Mouse (Mus musculus) megakaryocyte, adult 5-6 weeks (primary cell): Measurements from ENCODE around the gene Chad. TPM values are rescaled to one million over a fixed set of nuclear protein-coding genes. Genes with fewer than 3 reads are reported as not detected.

Source experiments
- ATAC-seq: 2 replicates; pipeline ENCODE4 v1.8.0; 2016; ENCODE audit warnings: mild to moderate bottlenecking, inconsistent platforms; ENCODE audit not compliant: poor library complexity, severe bottlenecking
- total RNA-seq, 2 experiments: library from RNA; stranded (forward) in 1 of 2; stranded (reverse) in 1 of 2; fragments of 153-499, 151-499 nt in 1 of 2; fragments of 221-1000, 200-1000 nt in 1 of 2; gene quantifications; 2 replicates each; pipeline versions ENCODE4 v1.2.3 to v1.2.4; 2015 to 2017

The Chad gene
- total RNA-seq, 2 experiments from 2014 or later = not detected

- peak; percentile 31; the same call in 1 of the 2 replicates for ATAC-seq
Observed at GRCm38 (mm10) chr11:94563821-94564220, 1.0 kb upstream of the Chad start.

DNA sequence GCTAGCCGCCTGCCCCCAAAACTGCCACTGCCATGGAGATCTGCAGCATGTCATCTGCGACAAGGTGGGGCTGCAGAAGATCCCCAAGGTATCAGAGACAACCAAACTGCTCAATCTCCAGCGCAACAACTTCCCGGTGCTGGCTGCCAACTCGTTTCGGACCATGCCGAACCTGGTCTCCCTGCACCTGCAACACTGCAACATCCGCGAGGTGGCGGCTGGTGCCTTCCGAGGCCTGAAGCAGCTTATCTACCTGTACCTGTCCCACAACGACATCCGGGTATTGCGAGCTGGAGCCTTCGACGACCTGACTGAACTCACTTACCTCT is 268 bp downstream of the Chad start:
- no peak for ATAC-seq

DNA sequence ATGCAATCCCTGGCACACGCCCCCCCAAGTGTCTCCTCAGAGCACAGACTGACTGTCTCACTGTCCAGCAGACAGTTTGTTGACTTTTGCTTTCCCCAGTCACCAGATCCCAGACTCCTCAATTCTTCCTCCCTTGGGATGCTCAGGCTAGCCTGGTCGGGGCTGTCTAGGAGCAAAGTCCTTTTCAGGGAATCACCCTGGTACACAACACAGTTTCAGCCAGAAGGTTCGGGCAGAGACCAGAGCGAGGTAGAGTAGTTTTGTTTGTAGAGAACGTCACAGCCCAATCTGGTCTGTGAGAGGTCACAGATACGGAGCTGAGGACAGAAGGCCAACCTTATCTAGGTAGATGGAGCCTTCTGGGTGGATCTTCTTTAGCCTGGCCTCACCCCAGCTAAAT is 1.7 kb downstream of the Chad start:
- ATAC-seq = no peak

DNA sequence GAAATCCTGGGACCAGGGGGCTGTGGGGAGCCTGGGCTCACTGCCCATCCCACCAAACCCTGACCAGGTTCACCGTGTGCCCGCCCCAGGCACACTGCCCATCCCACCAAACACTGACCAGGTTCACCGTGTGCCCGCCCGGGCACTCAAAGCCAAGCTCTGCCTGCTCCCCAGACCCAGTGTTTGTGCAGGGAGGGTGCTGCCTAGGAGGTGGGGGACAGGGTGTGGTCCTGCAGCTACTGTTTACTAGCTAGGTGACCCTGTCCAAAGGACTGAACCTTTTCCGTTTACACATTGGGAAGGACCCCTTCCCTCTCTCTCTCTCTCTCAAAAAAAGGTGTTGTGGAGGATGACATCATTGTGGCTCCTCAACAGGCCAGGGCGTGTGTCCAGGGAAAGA is 2.5 kb downstream of the Chad start:
- no peak for ATAC-seq

DNA sequence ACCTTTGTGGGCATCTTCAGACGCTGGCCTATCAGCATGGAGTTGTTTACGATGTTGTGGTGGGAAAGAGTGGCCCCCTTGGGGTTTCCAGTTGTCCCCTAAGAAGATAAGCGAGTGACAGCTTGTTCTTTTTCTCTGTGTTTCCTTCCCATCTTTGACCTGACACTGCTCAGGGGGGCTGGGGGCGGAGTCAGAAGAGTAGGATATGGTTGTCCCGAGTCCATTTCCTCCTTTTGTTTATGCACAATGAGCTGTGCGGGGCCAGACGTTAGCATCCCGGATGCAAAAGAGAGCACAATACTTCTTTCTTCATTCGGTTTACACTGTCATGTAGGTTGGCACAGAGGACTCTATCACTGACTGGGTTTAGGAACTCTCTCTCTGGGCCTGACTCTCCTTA is 5.8 kb downstream of the Chad start:
- ATAC-seq = no peak

GRCm38 (mm10) chr11:94571850-94572249 is 7.0 kb downstream of the Chad start:
- no peak for ATAC-seq

GRCm38 (mm10) chr11:94574560-94574959 is 9.7 kb downstream of the Chad start:
- no peak for ATAC-seq

DNA sequence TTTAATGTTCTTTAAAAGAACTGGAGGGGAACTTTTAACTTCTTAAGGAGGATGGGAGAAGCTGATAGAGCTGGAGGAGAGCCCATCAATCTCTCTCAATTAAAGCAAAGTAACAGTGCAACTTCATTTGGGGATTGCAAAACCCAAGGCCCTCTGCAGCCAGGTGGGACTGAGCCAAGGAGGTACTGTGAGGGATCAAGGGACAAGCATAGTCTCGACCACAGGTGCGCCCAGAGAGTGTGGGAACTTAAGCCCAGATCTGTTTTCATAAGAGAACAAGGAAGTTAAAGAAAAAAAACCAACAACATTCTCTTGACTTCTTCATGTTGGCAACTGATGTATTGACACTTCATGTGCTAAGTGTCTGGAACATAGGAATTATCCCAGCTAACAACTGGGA is 10.2 kb downstream of the Chad start:
- ATAC-seq = no peak

GRCm38 (mm10) chr11:94576361-94576760 is 11.5 kb downstream of the Chad start:
- no peak for ATAC-seq

DNA sequence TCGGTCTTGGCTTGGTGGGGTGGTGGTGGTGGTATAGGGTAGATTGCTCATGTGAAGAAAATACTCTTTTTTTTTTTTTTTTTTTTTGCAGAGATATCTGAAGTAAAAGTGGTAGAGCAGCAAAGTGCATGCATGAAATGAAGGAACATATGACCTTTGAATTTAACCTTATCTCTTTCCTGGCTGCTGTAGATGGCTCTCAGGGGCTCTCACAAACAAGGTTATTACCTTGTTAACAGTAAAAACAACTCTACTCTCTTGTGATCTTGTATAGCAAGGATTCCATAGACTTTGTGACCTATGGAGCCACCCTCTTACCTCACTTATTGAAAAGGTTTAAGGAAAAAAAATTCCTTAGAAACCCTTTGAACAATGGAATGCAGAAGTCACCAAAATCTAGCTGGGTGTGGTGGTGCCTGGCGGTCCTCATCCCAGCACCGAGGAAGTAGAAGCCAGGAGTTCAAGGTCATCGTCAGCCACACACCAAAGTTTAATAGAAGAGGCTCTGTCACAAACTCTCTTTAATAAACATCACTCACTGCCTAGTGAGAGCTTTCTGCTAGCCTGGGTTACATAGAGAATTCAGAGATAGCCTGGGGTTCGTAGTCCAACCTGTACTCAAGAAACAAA is 15.4 kb downstream of the Chad start:
- no peak for ATAC-seq

DNA sequence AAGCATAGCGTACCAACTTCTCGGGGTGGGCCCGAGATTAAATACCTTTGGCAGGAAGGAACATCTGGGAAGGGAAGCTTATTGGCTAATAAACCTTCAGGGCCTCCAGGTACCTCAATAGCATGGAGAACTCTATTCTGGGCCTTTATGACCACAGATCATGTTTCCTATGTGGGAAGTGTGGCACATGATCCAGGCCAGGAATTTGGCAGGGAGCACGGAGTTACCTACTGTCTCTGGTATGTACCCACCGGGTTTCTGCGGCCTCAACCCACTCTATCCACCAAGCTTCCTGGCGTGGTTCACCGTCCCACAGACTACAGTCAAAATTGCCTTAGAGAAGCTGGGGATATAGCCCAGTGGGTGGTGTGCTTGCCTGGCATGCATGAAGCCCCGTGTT is 20.2 kb downstream of the Chad start:
- no peak for ATAC-seq

GRCm38 (mm10) chr11:94587511-94587910 is 22.7 kb downstream of the Chad start:
- no peak for ATAC-seq

DNA sequence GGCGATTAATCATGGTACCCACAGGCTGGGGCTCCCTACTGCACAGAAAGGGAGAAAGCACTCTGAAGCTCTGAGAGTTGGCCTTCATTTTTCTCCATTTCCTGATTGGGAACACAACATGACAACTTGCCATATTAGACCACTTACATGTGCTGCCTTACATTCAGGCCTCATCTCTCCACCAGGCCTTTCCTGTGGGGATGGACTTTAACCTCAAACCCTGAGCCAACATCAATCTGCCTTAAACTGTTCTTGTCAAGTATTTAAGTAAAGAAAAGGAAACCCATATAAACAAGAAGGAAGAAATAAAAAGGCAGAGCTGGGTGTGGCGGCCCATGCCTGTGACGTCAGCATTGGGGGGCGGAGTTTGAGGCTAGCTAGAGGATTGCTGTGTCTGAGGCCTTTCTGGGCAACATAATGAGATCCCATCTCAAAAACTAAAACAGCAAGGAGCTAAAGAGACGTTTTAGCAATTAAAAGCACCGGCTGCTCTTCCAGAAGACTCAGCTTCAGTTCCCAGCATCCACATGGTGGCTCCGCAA is 31.5 kb downstream of the Chad start:
- peak; percentile 68; the same call in 1 of the 2 replicates for ATAC-seq

GRCm38 (mm10) chr11:94597319-94597718 is 32.5 kb downstream of the Chad start:
- no peak for ATAC-seq

DNA sequence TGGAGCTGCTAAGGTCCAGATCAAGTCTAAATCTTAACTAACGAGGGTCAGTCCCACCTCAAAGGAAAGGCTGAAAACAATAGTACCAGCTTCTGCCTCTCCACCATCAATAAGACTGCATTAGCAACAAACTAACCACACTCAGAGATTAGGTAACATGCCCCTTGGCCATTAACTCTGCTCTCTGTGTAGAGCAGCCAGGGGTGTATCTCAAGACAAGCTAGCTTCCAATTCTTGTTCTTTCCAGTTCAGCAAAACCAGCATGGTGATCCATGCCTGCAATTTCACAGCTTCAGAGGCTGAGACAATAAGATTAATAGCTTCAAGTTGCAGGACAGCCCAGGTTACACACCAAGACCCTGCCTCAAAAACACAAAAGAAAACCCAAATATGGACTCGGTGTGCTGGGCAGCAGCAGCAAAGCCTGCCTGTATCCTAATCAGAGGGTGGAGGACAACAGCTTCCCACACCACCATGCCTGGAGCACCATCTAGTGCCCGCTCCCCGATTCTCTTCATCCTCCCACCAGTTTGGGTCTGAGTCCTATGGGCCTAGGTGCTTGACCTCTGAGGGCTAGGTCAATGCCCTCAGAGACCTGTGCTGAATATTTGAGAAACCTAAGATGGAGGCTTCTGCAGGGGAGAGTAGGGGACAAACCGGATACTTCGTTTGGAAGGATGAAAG is 33.7 kb downstream of the Chad start:
- no peak for ATAC-seq

- no peak for ATAC-seq
Observed at GRCm38 (mm10) chr11:94600447-94600846, 35.6 kb downstream of the Chad start.

DNA sequence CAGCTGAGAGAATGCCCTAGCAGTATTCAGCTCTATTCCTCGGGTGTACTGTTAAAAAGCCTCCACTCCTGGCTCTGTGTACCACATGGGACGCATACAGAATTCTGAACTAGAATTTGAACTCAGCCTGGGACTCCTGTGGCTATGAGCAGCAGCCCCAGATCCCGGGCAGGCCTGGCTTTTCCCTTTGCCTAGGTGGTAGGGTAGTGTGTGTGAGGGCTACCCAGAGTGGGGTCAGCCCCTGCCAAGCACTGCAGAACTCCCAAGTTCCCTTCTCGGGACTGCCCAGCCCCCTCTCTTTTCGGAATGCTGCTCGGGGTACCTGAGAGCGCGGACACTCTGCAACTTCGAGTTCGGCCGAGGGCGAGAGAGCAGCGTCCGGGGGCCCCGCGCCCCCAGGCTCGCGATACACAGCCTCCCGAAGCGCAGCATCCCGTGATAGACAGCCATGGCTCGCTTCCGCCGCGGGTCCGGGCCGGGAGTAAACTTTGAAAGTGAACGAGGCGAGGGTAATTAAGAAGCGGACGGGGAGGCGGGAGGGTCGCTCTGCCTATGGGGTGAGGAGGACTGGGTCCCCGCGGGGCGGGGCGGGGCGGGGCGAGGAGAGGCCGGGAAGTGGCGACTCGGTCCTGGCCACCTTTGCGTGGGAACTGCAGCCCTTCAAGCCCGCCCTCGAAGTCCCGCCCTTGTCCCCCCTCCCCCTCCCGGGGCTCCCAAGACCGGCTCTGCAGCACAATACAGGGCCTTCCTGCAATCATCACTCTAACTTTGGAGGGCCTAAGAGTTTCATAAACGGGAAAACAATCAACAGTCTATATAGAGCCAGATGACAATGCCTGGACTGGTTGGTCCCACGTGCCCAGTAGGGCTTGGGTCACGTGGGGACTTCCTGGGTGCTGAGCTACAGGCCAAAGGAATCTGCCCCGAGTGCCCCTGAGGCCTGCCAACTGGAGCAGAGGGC is 36.8 kb downstream of the Chad start, which contains the start of gene Acsf2:
Gene Acsf2, minus strand, starts transcription at position 551 of the 961 bp plus-strand sequence.
- ATAC-seq = peak; percentile 66

GRCm38 (mm10) chr11:94602356-94602955 is 37.6 kb downstream of the Chad start:
- ATAC-seq = no peak

DNA sequence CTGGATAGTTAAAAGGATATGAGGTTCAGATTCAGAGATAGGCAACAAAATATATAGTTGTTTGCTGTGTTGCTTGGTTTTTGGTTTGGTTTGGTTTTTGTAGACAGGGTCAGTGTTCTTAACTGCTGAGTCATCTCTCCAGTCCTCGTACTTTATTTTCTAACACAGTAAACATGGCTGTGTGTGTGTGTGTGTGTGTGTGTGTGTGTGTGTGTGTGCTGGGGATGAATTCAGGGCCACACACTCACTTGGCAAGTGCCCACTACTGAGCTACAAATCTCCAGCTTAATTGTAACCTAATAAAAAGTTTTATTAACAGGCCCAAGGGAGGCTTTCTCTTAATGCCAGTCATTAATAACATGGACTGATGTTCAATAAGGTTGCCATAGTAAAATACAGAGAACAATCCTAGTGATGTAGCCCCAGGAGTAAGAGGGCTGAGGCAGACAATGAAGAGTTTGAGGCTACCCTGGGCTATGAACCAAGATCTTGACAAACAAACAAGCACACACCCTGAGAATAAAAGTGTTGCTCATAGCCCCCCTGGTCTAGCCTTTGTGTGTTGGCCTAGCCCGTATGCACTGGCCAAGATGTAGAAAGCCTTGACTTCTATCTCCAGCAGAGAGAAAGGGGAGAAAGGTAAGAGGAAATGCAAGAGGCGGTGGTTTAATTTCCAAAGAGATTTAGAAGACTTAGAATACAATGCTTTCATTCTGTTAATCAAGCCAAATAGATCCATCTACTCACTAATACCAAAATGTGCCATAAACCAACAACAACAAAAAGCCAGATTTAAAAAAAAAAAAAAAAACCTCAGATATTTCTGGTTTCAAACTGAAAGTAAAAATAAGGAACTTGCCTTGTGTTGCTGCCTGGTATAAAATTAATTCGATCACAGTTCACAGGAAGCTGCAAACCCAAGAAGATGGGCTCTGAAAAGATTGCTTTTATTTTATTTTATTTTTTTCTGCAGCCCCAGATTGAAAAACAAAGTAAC is 46.2 kb downstream of the Chad start:
- ATAC-seq = peak; percentile 54; the same call in 1 of the 2 replicates

DNA sequence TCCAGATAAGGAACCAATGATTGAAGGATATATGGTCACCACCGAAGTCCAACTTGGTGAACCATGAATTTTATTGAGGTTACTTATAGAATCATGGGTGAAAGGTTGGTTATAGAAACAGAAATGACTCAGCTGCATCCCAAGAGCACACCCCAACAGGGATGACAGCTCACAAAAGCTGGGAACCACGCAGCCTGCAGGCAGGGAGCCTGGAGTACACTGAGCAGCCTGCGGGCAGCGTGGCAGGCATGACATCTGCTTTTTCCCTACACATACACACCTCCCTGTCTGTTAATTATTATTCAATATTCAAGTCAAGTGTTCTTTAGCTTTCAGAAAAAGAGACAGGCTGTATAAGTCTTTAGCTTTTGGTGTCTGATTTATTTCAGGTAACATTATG is 49.8 kb downstream of the Chad start:
- no peak for ATAC-seq
